Mouse (Mus musculus) heart, adult 2 months (tissue): Measurements from ENCODE around the gene Agtr1a. TPM values are rescaled to one million over a fixed set of nuclear protein-coding genes. Genes with fewer than 3 reads are reported as not detected.

Experiments used
- DNase-seq, 2 experiments: peaks; one replicate each; pipeline ENCODE4 v3.0.0; 2021
- H3K27ac ChIP-seq: fragments of 200-600 bp; 2 replicates; pipeline ENCODE4 v1.8.1; 2022
- H3K27me3 ChIP-seq: fragments of 200-500 bp; 2 replicates; pipeline ENCODE4 v1.6.1; 2012; ENCODE audit warnings: mild to moderate bottlenecking, low read length, inconsistent platforms, mixed read lengths; ENCODE audit not compliant: control insufficient read depth, insufficient read depth
- H3K36me3 ChIP-seq: fragments of 200-500 bp; 2 replicates; pipeline ENCODE4 v1.6.1; 2012; ENCODE audit warnings: low read length, inconsistent platforms; ENCODE audit not compliant: control insufficient read depth, insufficient read depth
- H3K4me1 ChIP-seq: fragments of 200-500 bp; 2 replicates; pipeline ENCODE4 v1.6.1; 2011; ENCODE audit warnings: low read length; ENCODE audit not compliant: control insufficient read depth, insufficient read depth
- H3K4me3 ChIP-seq: fragments of 200-600 bp; 2 replicates; pipeline ENCODE4 v1.8.1; 2022
- H3K79me2 ChIP-seq: fragments of 200-500 bp; replicated peaks from 2 replicates; pipeline ENCODE4 v1.6.1; 2012; ENCODE audit warnings: mild to moderate bottlenecking, inconsistent platforms, low read length, moderate library complexity, mixed read lengths; ENCODE audit not compliant: control insufficient read depth, insufficient read depth
- H3K9ac ChIP-seq: fragments of 200-500 bp; 2 replicates; pipeline ENCODE4 v1.6.1; 2012; ENCODE audit warnings: low read depth, mild to moderate bottlenecking, control low read depth, inconsistent platforms, low read length, mixed read lengths
- CTCF ChIP-seq: fragments of 200-600 bp; IDR thresholded peaks from 2 replicates; pipeline ENCODE4 v1.8.1; 2022; ENCODE audit warnings: antibody characterized with exemption, mild to moderate bottlenecking, moderate library complexity
- EP300 ChIP-seq: fragments of 200-500 bp; IDR thresholded peaks from 2 replicates; pipeline ENCODE4 v1.6.1; 2011; ENCODE audit warnings: low read depth, low read length, control low read depth; ENCODE audit not compliant: insufficient read depth
- POLR2A ChIP-seq: fragments of 200-500 bp; IDR thresholded peaks from 2 replicates; pipeline ENCODE4 v1.6.1; 2011; ENCODE audit warnings: mild to moderate bottlenecking, low read depth, low read length, control low read depth; ENCODE audit not compliant: insufficient read depth
- WGBS: fragments of 180-500 bp; shearing (Covaris S2); methylation state at CpG from one replicate; pipeline ENCODE4 v1.1.7; 2018; 5-methylcytosine and 5-hydroxymethylcytosine counted together
- intact Hi-C: fragments of 180-260 bp; cut with DNase I; formaldehyde crosslinking; loops from one replicate; pipeline ENCODE4 v1.15.1; 2025
- polyA plus RNA-seq: library from polyadenylated mRNA; depleted of rRNA; stranded (reverse); fragments of >200 nt; gene quantifications from 2 replicates; pipeline ENCODE4 v1.2.3, GENCODE M21; 2012
- total RNA-seq, 2 experiments: library from RNA; stranded (reverse); gene quantifications; 2 replicates each; pipeline ENCODE4 v1.2.3; 2021

Gene Agtr1a
- total and polyA plus RNA-seq, 3 experiments, result 47.8 to 55.4 (median 50.6) TPM

DNA sequence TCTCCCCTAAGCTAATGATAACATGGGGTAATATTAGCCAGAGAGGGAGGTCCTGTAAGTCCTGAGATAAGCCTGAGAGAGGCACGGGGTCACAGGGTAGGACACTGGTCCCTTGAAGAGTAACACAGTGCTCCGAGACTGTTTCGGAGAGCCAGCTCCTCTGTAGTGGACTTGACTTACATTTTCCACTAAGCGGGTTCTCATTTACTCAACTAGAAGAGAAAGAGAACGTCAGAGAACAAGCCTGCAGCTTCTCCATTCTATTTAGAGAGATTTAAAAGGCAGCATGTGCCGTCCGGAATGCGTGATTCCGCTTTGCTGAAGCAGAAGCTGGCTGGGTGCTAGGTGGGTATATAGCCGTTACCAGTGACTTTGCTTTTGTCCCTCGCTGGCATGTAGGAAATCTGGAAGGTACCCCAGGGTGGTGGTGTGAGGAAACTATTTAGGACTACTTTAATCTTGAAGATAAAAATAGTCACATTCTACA lies 9.2 kb downstream of the Agtr1a start:
- peaks cover 3% of the 10 kb centered on the region; the same call in 1 of the 2 replicates for H3K36me3 ChIP-seq
- peak in 1 of 2 experiments; percentile 52 for DNase-seq
- peak overlapping the region; percentile 84 for H3K27ac ChIP-seq
- TF ChIP-seq EP300 (no peak), CTCF (no peak), POLR2A (no peak)
- peak overlapping the region; percentile 38 for H3K4me3 ChIP-seq
- intact Hi-C loops, result no loop called here
- peaks cover 3% of the 10 kb centered on the region; the same call in 1 of the 2 replicates for H3K4me1 ChIP-seq
- WGBS, result 57% methylated on average over 11 of the region's 11 CpGs
- peak overlapping the region; percentile 60; the same call in 1 of the 2 replicates for H3K9ac ChIP-seq
- no peaks in the 10 kb centered on the region for H3K79me2 ChIP-seq
- no peaks in the 10 kb centered on the region for H3K27me3 ChIP-seq

DNA sequence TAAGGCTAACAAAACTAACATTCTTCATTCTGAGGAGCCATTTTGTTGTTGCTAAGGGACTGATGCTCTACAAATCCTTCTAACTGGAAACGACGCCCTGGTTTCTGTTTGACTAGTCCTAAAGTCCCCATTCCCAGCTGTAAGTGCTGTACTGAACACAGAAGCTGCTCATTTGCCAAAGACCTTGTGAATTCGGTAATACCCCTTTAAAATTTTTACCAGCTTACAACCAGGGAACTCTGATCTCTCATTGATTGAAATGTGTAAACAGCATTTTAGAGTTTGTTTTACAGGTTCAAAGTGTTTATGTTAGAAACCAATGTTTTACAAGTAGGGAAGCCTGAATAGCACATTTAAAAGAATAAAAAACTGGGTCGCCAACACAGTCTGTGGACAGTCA lies 10.6 kb downstream of the Agtr1a start:
- 82% methylated on average over 4 of the region's 4 CpGs for WGBS
- TF ChIP-seq EP300, result no peak
- no peak for TF ChIP-seq POLR2A
- TF ChIP-seq CTCF, result no peak
- no peak overlapping the region for H3K27ac ChIP-seq
- peaks cover 3% of the 10 kb centered on the region; the same call in 1 of the 2 replicates for H3K4me1 ChIP-seq
- no peak for DNase-seq
- H3K79me2 ChIP-seq, result no peaks in the 10 kb centered on the region
- H3K9ac ChIP-seq, result no peak overlapping the region
- peaks cover 3% of the 10 kb centered on the region; the same call in 1 of the 2 replicates for H3K36me3 ChIP-seq
- H3K4me3 ChIP-seq, result no peak overlapping the region
- intact Hi-C loops, result no loop called here
- H3K27me3 ChIP-seq, result no peaks in the 10 kb centered on the region

DNA sequence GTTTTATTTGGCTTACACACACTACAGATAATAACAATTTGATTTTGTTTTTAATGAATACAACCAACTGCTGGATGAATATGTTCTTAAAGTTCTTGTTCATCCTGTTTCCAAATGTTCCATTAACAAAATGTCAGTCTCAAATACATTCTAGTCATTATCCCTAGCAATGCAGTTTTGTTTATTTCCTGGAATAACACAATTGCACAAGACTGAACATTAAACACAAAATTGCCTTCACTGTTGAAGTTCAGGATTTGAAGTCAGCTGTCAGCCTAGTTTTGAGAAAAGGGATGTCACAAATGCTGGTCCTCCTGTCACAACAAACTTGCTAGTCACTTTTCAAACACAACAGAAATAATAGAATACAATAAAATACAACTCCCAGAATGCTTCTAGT lies 12.1 kb downstream of the Agtr1a start:
- Histone ChIP-seq H3K4me1 (peaks cover 1% of the 10 kb centered on the region; the same call in 1 of the 2 replicates), H3K79me2 (no peaks in the 10 kb centered on the region), H3K27me3 (no peaks in the 10 kb centered on the region), H3K4me3 (no peak overlapping the region), H3K36me3 (peaks cover 3% of the 10 kb centered on the region; the same call in 1 of the 2 replicates), H3K9ac (no peak overlapping the region), H3K27ac (no peak overlapping the region)
- TF ChIP-seq EP300 (no peak), POLR2A (no peak), CTCF (no peak)
- no peak for DNase-seq
- intact Hi-C loops, result no loop called here

DNA sequence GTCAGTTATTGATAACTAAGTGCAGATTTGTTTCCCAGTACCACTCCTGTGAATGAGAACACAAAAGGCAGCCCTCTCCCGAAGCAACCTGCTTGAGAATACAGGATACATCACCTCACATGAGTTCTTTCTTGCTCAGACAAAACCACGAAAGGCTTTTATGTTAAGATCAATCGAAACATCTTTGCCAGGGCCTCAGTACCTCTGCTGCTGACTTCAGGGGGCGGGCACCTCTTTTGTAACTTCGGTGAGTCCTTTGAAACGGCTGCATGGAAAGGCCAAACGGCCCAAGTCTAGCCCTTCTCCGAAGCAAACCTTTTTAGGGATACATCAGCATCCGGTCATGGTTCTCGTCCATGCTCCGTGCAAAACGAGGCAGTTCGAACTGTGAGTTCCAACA lies 15.7 kb downstream of the Agtr1a start:
- H3K27me3 ChIP-seq, result no peaks in the 10 kb centered on the region
- no peak for TF ChIP-seq POLR2A
- TF ChIP-seq CTCF, result no peak
- no peak for TF ChIP-seq EP300
- no peak overlapping the region for H3K4me3 ChIP-seq
- H3K27ac ChIP-seq, result no peak overlapping the region
- no peaks in the 10 kb centered on the region; the same call in 1 of the 2 replicates for H3K36me3 ChIP-seq
- intact Hi-C loops, result no loop called here
- 85% methylated on average over 13 of the region's 13 CpGs for WGBS
- H3K9ac ChIP-seq, result no peak overlapping the region
- peaks cover 3% of the 10 kb centered on the region; the same call in 1 of the 2 replicates for H3K4me1 ChIP-seq
- H3K79me2 ChIP-seq, result no peaks in the 10 kb centered on the region
- no peak for DNase-seq

DNA sequence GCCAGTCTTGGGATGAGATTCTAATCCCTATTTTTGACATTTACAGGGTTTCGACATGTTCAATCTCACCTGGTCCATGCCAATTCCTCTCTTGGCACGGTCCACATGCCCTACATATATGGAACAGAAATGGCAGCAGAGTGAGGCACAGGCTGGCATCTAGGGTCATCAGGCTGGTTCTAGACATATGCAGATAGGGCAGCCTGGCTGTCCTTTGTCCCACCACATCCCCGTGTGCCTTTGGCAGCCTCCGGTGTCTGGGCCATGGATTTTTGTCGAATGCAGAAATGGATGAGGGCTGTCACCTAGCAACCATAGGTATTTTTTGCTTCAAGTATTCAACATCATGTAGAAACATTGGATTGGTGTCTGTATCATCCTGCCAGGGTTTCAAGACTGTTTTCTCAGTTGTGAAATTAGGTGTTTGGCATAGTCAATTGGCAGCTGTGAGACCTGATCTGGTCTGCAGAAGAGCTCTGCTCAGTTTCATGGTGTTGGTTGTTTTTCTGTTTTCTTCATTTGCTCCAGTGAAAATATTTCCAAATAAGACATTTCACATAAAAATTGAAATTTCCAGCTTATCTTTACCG lies 18.8 kb downstream of the Agtr1a start:
- peaks cover 4% of the 10 kb centered on the region for H3K36me3 ChIP-seq
- no peak overlapping the region for H3K4me3 ChIP-seq
- no peak for DNase-seq
- TF ChIP-seq POLR2A (no peak), EP300 (no peak), CTCF (no peak)
- no peaks in the 10 kb centered on the region for H3K27me3 ChIP-seq
- intact Hi-C loops, result no loop called here
- no peaks in the 10 kb centered on the region for H3K79me2 ChIP-seq
- WGBS, result 73% methylated on average over 6 of the region's 6 CpGs
- no peak overlapping the region for H3K9ac ChIP-seq
- H3K4me1 ChIP-seq, result peaks cover 1% of the 10 kb centered on the region; the same call in 1 of the 2 replicates
- no peak overlapping the region for H3K27ac ChIP-seq

DNA sequence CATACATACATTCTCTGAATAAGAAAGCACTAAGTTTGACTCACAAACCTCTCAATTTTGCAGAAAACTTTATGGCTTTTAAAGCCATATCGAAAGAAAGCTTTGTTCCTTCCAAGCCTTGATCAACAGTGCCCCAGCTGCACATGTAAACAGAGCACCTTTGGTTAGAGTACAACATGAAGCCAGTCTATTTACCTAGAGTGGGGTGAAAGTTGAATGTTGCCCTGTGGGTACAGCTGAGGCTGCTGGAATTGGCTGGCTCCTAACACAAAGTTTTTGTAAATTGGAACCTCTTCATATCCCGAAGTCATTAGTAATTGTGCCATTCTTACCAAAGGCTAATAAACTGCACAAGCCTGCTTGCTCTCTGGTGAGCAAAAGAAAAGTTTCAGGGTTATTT lies 19.7 kb downstream of the Agtr1a start:
- Histone ChIP-seq H3K27ac (no peak overlapping the region), H3K4me3 (no peak overlapping the region), H3K36me3 (peaks cover 4% of the 10 kb centered on the region), H3K4me1 (peaks cover 3% of the 10 kb centered on the region; the same call in 1 of the 2 replicates), H3K9ac (no peak overlapping the region), H3K79me2 (no peaks in the 10 kb centered on the region), H3K27me3 (no peaks in the 10 kb centered on the region)
- WGBS, result 83% methylated on average over 2 of the region's 2 CpGs
- no peak for DNase-seq
- intact Hi-C loops, result no loop called here
- TF ChIP-seq EP300 (no peak), CTCF (no peak)
